Mouse (Mus musculus) stomach, embryonic 16.5 days (tissue): ENCODE data around the gene Siah2. TPM values are rescaled to one million over a fixed set of nuclear protein-coding genes. Genes with fewer than 3 reads are reported as not detected.

Source experiments
- ATAC-seq: fragments of 200-750 bp; cut with Nextera tagmentation; 2 replicates; pipeline ENCODE4 v1.8.0; 2017; ENCODE audit warnings: moderate number of reproducible peaks, moderate TSS enrichment; ENCODE audit not compliant: insufficient read depth, low FRiP score
- H3K27ac ChIP-seq: fragments of 300-500 bp; sonication (generic); 2 replicates; pipeline ENCODE4 v1.5.1; 2014; ENCODE audit warnings: low read length
- H3K27me3 ChIP-seq: fragments of 300-500 bp; sonication (generic); 2 replicates; pipeline ENCODE4 v1.6.1; 2014; ENCODE audit warnings: low read length, control low read depth, mixed read lengths; ENCODE audit not compliant: control insufficient read depth, insufficient read depth
- H3K36me3 ChIP-seq: fragments of 300-500 bp; sonication (generic); 2 replicates; pipeline ENCODE4 v1.6.1; 2014; ENCODE audit warnings: low read length; ENCODE audit not compliant: control insufficient read depth, insufficient read depth
- H3K4me1 ChIP-seq: fragments of 300-500 bp; sonication (generic); 2 replicates; pipeline ENCODE4 v1.6.1; 2014; ENCODE audit warnings: low read length, control low read depth, mixed read lengths; ENCODE audit not compliant: control insufficient read depth, insufficient read depth
- H3K4me2 ChIP-seq: fragments of 300-500 bp; sonication (generic); 2 replicates; pipeline ENCODE4 v1.6.1; 2014; ENCODE audit warnings: low read depth, low read length, mixed read lengths
- H3K4me3 ChIP-seq: fragments of 300-500 bp; sonication (generic); replicated peaks from 2 replicates; pipeline ENCODE4 v1.5.1; 2014; ENCODE audit warnings: mild to moderate bottlenecking, low read length
- H3K9ac ChIP-seq: fragments of 300-500 bp; sonication (generic); 2 replicates; pipeline ENCODE4 v1.6.1; 2014; ENCODE audit warnings: low read length
- H3K9me3 ChIP-seq: fragments of 300-500 bp; sonication (generic); replicated peaks from 2 replicates; pipeline ENCODE4 v1.6.1; 2016; ENCODE audit warnings: low read length, control low read depth; ENCODE audit not compliant: control insufficient read depth
- WGBS: fragments of 180-500 bp; shearing (Covaris S2); extraction: QIAGEN DNeasy Blood & Tissue Kit; methylation state at CpG from one replicate; pipeline ENCODE4 v1.1.7; 2014; 5-methylcytosine and 5-hydroxymethylcytosine counted together
- polyA plus RNA-seq: library from polyadenylated mRNA; unstranded; fragments of >200 nt; fragmentation: Nextera tagmentation; extraction: Ambion mirVana; gene quantifications from 2 replicates; pipeline ENCODE4 v1.2.1, GENCODE M21; 2015

Siah2 gene
- polyA plus RNA-seq, 1 experiment from 2014 or later = 3.1 TPM

DNA sequence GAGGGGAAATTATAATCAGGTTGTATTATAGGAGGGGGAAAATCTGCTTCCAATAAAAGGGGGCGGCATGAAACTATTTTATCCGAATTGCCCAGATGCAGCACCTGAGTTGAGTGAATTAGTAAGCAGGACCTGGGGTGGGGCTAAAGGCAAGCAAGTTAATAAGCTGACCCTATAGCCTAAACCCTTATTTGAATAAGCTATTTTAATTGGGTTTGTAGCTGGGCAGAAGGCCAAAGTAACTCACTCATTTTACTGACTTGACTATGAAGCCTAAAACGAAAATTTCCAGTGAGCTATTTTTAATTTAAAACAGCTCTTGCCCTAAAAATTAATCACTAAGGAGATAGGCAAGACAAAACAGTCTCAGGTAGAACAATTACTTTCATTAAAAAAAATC lies 2.5 kb downstream of the Siah2 start:
- Histone ChIP-seq H3K4me2 (peak overlapping the region; percentile 73; the same call in 1 of the 2 replicates), H3K4me3 (no peak overlapping the region), H3K27me3 (0 out of 2 replicates have a peak, but pooled peaks cover 3% of the 10 kb centered on the region), H3K36me3 (no peaks in the 10 kb centered on the region), H3K4me1 (peaks cover 8% of the 10 kb centered on the region), H3K9ac (no peak overlapping the region), H3K9me3 (no peaks in the 10 kb centered on the region), H3K27ac (no peak overlapping the region)
- WGBS = 61% methylated on average over 3 of the region's 3 CpGs
- ATAC-seq = no peak

- Histone ChIP-seq H3K27me3 (0 out of 2 replicates have a peak, but pooled peaks cover 3% of the 10 kb centered on the region), H3K9ac (no peak overlapping the region), H3K4me3 (no peak overlapping the region), H3K4me2 (no peak overlapping the region), H3K9me3 (no peaks in the 10 kb centered on the region), H3K4me1 (peaks cover 8% of the 10 kb centered on the region), H3K36me3 (no peaks in the 10 kb centered on the region), H3K27ac (no peak overlapping the region)
- ATAC-seq = no peak
- WGBS = 69% methylated on average over 7 of the region's 7 CpGs
Observed at GRCm38 (mm10) chr3:58689105-58689504, 3.1 kb downstream of the Siah2 start.

DNA sequence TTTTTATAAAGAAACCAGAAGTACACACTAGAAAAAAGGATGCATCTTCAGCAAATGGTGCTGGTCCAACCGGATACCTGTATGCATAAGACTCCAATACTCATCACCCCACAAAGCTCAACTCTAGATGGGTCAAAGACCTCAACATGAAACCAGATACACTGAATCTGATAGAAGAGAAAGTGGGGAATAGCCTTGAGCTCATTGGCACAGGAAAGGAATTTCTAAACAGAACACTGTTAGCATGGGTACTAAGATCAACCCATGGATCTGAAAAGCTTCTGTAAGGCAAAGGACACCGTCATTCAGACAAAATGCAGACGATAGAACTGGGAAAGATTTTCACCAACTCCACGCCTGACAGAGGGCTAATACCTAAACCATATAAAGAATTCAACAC lies 3.6 kb downstream of the Siah2 start:
- no peak for ATAC-seq
- WGBS = 91% methylated on average over 4 of the region's 4 CpGs
- no peak overlapping the region for H3K9ac ChIP-seq

GRCm38 (mm10) chr3:58686922-58687284 lies 5.3 kb downstream of the Siah2 start:
- H3K36me3 ChIP-seq = no peaks in the 10 kb centered on the region
- ATAC-seq = no peak
- H3K9ac ChIP-seq = no peak overlapping the region
- no peak overlapping the region for H3K4me2 ChIP-seq
- H3K27ac ChIP-seq = no peak overlapping the region
- H3K9me3 ChIP-seq = no peaks in the 10 kb centered on the region
- H3K4me3 ChIP-seq = no peak overlapping the region
- peaks cover 13% of the 10 kb centered on the region for H3K4me1 ChIP-seq
- no peaks in the 10 kb centered on the region for H3K27me3 ChIP-seq
- WGBS = 72% methylated on average over 2 of the region's 2 CpGs

More for the DNA sequence above, 3.6 kb downstream of the Siah2 start:
- no peaks in the 10 kb centered on the region for H3K36me3 ChIP-seq
- no peak overlapping the region for H3K4me3 ChIP-seq
- no peak overlapping the region for H3K4me2 ChIP-seq
- H3K27ac ChIP-seq = no peak overlapping the region
- no peaks in the 10 kb centered on the region for H3K9me3 ChIP-seq
- H3K4me1 ChIP-seq = peaks cover 10% of the 10 kb centered on the region
- H3K27me3 ChIP-seq = 0 out of 2 replicates have a peak, but pooled peaks cover 3% of the 10 kb centered on the region

DNA sequence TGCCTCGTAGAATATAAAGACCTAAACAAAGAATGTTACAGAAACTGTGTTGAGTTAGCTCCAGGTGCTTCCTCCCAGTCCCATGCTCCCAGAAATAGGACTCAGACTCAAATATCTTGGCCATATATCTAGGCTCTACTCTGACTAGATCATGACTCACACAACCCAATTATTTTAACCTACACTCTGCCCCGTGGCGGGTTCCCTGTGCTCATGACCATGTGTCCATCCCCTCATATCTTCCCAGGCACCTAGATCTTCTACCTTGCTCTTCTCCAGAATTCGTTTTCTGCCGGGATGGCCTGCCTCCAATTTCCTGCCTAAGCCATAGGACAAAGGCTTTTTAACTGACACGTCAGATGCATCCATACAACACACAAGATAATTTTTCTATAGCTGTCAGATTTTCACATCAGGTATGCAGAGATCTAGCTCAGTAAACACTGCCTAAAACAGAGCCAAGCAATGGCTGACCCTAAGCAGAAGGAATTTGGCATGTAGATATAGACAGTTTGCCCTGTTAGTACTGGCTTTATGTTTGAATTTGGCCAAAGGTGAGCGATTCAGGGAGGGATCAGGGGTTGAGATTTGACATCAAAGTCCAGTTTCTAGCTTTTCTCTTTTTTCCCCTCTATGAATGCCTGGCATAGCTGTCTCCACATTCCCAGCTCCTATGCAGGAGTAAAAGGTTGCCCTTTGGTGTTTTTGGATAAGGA lies 5.8 kb downstream of the Siah2 start:
- no peak overlapping the region for H3K4me2 ChIP-seq
- no peak overlapping the region for H3K9ac ChIP-seq
- no peak overlapping the region for H3K4me3 ChIP-seq
- H3K4me1 ChIP-seq = peaks cover 13% of the 10 kb centered on the region
- ATAC-seq = no peak
- no peak overlapping the region for H3K27ac ChIP-seq
- H3K36me3 ChIP-seq = no peaks in the 10 kb centered on the region
- no peaks in the 10 kb centered on the region for H3K27me3 ChIP-seq
- WGBS = 81% methylated on average over 7 of the region's 7 CpGs
- H3K9me3 ChIP-seq = no peaks in the 10 kb centered on the region

DNA sequence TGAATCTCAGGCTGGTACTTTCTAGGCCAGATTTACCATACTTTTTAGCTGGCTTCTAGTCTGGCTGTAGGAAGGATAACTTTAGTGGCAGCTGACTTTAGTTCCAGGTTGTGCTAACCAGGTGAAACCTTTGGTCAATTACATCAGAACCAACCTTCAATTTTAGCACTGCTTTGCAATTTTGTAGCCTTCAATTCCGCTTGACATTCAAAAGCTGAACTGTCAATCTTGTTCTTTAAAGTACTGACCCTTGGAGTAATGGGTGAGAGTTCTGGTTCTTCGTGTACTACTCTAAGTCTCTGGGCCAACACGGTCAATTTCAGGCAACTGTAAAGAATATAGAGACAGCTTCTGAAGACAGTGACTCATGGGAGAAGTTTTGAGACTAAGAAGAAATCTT lies 6.8 kb downstream of the Siah2 start:
- Histone ChIP-seq H3K4me3 (no peak overlapping the region), H3K9ac (no peak overlapping the region), H3K4me2 (no peak overlapping the region), H3K27me3 (no peaks in the 10 kb centered on the region), H3K27ac (no peak overlapping the region), H3K9me3 (no peaks in the 10 kb centered on the region), H3K36me3 (no peaks in the 10 kb centered on the region), H3K4me1 (peaks cover 16% of the 10 kb centered on the region)
- no peak for ATAC-seq
- WGBS = 91% methylated on average over 3 of the region's 3 CpGs

DNA sequence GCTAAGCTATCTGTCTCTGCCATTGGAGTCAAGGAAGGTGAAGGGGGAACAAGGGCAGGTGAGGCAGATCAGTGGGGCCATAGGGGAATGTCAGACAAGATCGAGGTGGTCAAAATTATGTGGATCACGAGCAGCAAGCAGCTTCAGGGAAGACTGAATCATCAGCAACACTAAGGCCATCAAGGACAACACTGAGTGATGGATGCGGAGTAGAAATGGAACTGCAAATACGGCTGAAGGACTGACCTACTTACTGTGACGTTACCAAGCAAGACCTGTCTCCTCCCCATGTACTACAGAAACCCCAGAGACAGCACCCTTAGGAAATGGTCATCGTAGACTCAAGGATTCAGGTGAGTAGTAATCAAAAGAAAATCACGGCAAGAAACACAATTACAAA lies 8.9 kb downstream of the Siah2 start:
- no peaks in the 10 kb centered on the region for H3K27me3 ChIP-seq
- ATAC-seq = no peak
- H3K9me3 ChIP-seq = no peaks in the 10 kb centered on the region
- no peak overlapping the region for H3K27ac ChIP-seq
- no peak overlapping the region for H3K4me3 ChIP-seq
- H3K9ac ChIP-seq = no peak overlapping the region
- 67% methylated on average over 7 of the region's 7 CpGs for WGBS
- H3K4me1 ChIP-seq = peaks cover 23% of the 10 kb centered on the region
- H3K36me3 ChIP-seq = no peaks in the 10 kb centered on the region
- H3K4me2 ChIP-seq = no peak overlapping the region

DNA sequence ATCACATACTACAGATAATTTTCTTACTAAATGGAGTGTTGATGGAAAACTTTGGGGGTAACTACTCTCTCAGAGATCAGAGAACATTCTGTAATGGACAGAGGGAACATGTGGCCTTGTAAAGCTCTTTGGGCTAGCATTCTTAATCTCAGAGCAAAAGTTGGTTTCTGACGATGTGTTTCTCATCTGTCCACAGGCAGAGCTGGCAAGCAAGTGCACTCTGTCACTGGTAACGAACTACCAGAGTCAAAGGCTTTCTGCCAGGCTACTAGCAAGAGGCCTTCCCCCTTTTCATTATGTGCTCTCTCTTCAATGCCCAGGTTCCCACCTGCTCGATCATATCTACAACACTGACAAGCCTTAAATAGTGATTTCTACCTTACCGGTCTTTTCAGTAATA lies 9.9 kb downstream of the Siah2 start:
- H3K27ac ChIP-seq = no peak overlapping the region
- H3K4me2 ChIP-seq = no peak overlapping the region
- peaks cover 26% of the 10 kb centered on the region for H3K4me1 ChIP-seq
- WGBS = 50% methylated on average over 4 of the region's 4 CpGs
- H3K27me3 ChIP-seq = no peaks in the 10 kb centered on the region
- H3K36me3 ChIP-seq = no peaks in the 10 kb centered on the region
- H3K4me3 ChIP-seq = no peak overlapping the region
- no peak for ATAC-seq
- H3K9me3 ChIP-seq = no peaks in the 10 kb centered on the region
- no peak overlapping the region for H3K9ac ChIP-seq

GRCm38 (mm10) chr3:58681831-58682230 lies 10.4 kb downstream of the Siah2 start:
- Histone ChIP-seq H3K4me1 (peaks cover 26% of the 10 kb centered on the region), H3K9ac (no peak overlapping the region), H3K9me3 (no peaks in the 10 kb centered on the region), H3K36me3 (no peaks in the 10 kb centered on the region), H3K4me3 (no peak overlapping the region), H3K27me3 (no peaks in the 10 kb centered on the region), H3K4me2 (no peak overlapping the region), H3K27ac (no peak overlapping the region)
- WGBS = 18% methylated on average over 2 of the region's 2 CpGs
- no peak for ATAC-seq
